Mouse (Mus musculus) c-Kit-positive CD71-negative TER-119-negative erythroid progenitor cells, embryonic 14.5 days (primary cell): ENCODE data around the gene Chn2.

Experiments
- DNase-seq: peaks from one replicate; pipeline ENCODE4 v3.0.0-alpha.2; 2013; ENCODE audit warnings: low read depth

Gene Chn2

DNA sequence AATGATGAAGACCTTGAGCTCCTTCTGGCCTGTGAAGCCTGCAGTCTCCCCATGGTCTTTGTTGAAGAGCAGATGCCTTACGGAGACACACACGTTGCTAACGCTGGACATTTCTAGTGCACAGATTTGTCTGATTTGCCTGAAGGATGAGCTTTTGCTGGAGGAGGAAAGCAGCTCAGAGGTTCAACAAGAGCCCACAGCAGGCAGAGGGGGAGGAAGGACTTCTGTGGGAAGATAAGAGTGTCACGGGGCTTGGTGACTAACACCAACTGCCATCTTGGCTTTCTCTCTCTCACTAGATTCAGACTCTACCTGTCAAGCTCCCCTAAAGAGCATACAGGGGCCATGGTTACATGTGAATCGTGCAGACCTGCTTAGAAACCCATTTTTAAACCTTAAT is 37.3 kb downstream of the Chn2 start:
- no peak for DNase-seq

DNA sequence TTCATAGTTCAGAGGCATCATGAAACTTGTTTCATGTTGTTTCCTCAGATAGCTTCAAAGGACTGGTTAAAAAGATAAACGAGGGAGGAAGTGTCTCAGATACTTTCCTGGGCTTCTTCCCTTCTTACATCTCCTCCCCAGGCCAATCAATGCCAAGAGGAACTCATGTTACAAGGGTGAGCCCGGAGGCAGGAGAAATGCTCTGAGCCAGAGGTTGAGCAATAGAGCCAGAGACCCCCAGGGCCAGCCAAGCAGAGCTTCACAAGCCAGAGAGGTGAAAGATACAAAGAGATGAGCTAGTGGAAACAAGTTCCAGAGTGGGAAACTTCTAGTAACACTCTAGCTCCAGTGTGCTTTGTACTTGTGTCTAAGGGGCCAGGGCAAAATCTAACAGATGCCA is 38.9 kb downstream of the Chn2 start:
- no peak for DNase-seq

GRCm38 (mm10) chr6:54079881-54080280 is 40.5 kb downstream of the Chn2 start:
- no peak for DNase-seq

DNA sequence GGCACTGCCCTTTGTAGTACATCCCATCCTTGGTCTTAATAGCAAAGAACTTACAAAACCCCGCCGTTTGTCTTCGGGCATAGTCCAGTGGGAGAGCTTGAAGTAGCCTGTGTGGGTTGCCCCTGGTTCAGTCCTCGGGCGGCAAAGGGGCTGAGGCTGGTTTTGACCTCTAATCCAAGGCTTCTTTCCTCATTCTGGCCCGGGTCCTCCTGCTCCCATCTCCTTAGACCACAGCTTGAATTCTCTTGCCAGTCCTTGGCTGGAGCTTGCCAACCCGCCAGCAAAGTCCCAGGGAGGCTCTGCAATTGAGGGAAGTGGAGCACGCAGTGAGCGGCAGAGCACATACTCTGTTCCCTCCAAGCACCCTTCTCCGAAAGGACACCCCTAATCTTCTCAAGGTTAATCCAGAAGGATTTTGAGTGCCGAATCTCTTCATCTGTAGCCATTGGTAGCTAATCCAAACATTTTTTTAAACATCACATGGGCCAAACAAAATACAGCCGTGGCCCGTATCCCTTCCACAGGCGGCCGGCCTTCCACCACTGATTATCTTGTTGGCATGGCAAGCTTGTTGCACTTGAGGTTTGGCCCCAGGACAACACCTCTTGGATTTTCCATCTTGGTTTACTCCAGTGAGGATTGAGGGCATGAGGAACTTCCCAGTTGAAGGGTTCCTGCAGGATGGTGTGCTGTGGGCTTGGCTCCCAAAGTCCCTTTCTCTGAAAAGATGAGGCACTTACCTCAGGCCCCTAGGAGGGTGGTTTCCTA is 41.3 kb downstream of the Chn2 start:
- DNase-seq, result no peak

DNA sequence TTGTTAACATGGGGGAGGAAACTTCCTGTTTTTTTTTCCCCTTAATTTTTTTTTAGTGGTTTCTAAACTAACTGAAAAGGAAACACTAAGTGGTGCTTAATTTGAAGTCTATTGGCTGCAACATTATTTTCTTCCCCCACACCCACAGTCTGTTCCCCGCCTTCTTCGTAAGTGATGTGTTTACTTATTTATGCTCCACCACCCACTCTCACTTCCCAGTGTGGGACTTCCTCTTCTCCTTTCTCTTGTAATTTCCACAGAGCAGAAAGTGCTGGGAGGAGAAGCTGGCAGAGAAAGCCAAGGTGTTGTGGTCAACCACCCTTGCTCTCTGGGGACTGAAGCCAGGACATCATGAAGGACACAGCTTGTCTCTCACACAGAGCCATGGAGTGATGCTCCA is 43.2 kb downstream of the Chn2 start:
- peak; percentile 51 for DNase-seq

DNA sequence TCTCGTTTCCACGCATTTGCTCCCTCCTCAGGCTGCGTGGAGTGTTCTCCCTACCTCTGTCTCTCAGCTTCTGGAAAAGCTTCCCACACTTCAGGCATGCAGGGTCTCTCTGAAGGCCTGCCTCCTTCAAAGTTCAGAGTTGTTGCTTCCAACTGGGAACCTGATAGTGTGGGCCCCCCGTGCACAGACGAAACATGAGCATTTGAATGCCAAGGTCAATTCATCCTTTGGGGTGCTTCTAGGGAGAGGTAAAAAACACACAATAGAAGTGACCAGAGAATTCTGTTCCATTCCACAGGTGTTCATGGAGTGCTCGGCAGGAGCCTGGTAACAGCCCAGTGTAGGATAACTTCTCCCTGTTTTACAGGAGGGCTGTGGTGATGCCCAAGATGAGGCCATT is 44.7 kb downstream of the Chn2 start:
- DNase-seq, result no peak

DNA sequence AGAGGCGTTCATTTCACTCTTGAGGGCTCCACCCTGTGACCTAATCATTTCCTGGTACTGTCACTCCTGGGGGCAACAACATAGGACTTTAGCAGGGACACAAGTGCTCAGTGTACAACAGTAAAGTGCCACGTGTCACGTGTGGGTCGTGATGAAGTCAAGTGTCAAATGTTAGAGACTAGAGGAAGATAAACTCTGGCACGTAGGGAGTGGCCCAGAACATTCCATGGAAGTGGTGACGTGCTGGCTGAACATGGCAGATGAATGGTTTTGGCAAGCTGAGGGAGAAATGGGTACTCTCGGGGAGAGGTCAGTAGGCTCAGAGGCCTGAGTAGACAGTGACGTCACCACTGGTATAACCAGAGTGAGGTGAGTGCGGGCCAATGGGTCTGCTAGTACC is 45.7 kb downstream of the Chn2 start:
- DNase-seq, result no peak

- no peak for DNase-seq
Observed at GRCm38 (mm10) chr6:54088168-54088567, 48.8 kb downstream of the Chn2 start.

- DNase-seq, result no peak
Observed at GRCm38 (mm10) chr6:54090822-54091221, 51.5 kb downstream of the Chn2 start.

DNA sequence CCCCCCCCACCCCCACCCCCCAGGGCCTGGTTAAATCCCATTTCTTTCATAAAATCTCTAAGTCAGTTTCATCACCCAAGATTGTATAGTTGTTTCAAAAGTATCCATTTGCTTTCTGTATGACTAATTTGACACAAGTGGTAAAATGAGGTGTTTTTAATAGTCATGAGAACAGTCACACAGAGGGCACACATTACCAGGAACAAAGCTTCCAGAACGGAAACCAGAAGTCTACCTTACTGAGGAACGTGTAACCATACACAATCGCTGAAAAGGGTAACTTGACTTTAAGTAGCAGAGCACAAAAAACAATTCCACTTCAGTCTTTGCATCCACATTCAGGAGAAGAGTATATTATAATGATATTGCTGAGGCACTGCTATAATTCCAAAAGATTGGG is 53.6 kb downstream of the Chn2 start:
- DNase-seq, result no peak

DNA sequence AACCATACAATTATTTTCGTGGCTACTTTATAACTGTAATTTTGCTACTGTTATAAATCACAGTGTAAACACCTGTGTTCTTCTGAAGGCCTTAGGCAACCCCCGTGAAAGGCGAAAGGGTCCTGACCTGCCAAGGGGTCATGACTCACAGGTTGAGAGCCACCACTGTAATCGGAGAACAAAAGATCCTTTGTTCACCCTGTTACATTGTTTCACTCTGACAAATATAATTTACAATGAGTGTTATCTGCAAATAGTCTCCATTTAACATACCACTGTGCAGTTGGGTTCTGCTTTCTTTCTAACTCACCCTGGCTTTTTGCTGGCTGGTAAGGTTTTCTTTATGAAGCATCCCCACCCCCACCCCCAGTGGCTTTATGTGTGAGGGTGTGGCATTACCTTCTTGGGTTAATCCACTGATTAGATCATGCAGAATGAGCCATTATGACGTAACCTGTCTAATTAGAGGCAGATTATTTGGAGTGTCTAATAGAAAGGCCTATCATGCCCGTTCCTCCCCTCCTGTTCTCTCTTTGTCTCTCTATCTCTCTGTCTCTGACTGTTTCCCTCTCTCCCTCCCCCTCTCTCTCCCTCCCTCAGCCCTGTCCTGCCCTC is 56.9 kb downstream of the Chn2 start:
- no peak for DNase-seq

DNA sequence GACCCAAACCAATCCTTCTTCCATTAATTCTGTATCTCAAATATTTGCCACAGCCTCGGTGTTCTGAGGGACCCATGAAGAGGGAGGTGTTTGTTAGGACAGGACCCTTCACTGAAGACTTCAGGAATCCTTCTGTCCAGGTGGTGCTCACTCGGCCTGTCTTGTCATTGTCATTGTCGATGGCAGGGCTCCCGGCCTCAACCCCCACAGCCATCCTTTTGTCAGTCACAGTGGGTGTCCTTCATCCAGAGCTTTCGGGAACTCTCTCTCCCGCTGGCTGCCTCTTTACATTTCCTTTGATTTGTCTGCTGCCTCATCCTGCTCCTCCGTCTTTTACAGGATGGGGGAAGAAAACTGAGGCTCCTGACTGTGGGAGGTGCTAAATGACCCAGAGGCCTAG is 57.5 kb downstream of the Chn2 start:
- no peak for DNase-seq

- no peak for DNase-seq
Observed at GRCm38 (mm10) chr6:54098339-54098738, 59.0 kb downstream of the Chn2 start.

DNA sequence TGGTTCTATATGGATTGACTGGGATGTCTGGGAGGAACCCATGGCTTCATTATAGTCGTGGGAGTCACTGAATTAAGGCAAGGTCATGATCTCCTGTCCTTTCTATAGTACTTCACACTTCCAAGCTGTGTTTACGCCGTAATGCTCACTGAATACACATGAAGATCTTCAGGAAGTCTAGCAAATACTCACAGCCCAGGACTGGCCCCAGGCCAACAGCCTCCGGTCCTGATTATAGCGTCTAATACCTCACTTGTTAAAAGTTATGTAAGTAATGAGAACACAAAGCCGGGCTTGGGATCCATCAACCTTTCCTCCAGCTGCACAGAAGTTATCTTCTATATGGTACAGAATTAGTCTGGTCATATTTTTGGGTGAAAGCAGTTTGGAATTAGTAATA is 60.3 kb downstream of the Chn2 start:
- DNase-seq, result no peak

DNA sequence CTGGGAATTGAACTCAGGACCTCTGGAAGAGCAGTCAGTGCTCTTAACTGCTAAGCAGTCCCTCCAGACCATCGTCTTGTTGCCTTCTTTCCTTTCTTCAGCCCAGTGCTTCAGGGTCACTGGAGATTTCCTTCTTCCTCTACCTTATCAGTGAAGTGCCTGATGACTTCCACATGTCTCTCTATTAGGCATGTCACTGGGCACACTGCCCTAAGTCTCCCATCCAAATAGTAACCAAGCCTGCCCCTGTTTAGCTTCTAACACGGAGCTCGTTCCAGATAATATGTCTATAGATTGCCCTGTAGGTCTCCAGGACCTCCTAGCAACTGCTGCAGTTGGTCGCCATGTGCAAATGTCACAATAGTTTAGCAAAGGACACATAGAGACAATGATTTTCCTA is 62.9 kb downstream of the Chn2 start:
- DNase-seq, result no peak

GRCm38 (mm10) chr6:54103276-54103975 is 64.1 kb downstream of the Chn2 start:
- no peak for DNase-seq

DNA sequence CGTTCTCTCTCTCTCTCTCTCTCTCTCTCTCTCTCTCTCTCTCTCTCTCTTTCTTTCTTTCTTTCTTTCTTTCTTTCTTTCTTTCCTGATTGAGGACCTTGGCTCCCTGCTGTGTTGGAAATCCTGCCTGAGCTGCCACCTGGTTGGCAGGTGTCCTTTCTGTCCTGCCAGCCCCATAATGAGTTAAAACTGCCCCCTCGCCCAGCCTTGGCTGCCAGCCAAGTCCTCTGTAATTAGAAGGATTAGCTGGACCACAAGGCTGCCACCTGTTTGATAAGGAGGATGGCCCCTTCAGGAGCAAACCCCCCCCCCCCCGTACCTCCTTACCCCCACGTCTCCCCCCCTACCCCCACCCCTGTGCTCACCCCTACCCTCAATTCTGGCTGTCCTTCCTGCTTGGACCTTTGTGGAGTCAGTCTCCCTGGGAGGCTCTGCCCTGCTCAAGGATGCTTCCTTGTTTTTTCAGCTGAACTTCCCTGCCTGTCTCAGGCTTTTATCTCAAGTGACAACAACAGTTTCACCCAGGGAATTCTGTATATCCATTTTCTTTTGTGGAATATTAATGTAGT is 72.1 kb downstream of the Chn2 start:
- no peak for DNase-seq

- DNase-seq, result no peak
Observed at GRCm38 (mm10) chr6:54113338-54113737, 74.0 kb downstream of the Chn2 start.

- no peak for DNase-seq
Observed at GRCm38 (mm10) chr6:54114412-54114811, 75.1 kb downstream of the Chn2 start.

DNA sequence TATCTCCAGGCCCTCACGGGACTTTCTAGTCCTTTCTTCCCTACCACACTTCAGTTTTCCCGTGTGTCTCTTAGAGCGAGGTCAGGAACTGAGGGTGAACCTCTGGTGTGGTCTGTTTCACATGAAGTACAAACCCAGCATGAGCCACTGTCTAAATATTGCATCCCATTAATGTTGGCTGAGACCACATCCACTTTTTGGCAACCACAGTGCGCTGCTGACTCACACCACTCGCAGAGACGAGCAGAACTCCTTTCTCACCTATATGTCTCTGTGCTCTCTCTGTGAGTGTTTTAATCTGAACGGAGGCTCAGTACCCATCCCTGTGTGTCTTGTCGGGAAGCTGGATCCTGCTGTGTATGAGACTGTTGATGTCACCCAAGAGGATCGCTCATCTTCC is 76.9 kb downstream of the Chn2 start:
- DNase-seq, result peak; percentile 45

- DNase-seq, result peak; percentile 55
Observed at GRCm38 (mm10) chr6:54117001-54117591, 77.7 kb downstream of the Chn2 start.

- DNase-seq, result no peak
Observed at GRCm38 (mm10) chr6:54118395-54118794, 79.0 kb downstream of the Chn2 start.

DNA sequence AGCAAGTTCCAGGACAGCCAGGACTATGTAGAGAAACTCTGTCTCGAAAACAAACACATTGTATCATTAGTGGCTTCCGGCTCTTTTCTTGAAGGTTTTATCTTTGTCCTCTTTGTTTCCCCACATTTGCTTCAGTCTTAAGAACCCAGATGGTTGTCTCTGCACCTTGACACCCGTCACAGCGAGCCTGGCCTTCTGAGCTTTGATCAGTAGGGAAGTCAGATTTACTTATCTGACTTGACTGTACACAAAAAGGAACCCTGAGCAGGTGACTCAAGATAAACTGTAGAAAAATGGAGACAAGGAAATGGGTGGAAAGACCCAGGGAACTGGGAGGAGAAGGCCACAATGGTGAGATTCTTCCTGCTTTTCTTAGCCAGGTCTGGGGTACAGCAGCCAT is 79.5 kb downstream of the Chn2 start:
- no peak for DNase-seq
